Mouse (Mus musculus) ovary, postnatal 14 days (tissue): ENCODE data around the gene Bod1.
A peak's percentile ranks its signal among the peaks of the same experiment; 100 is the strongest.

Experiments used
- DNase-seq: peaks from one replicate; pipeline ENCODE4 v3.0.0; 2022; ENCODE audit warnings: low spot score

Bod1 gene

GRCm38 (mm10) chr11:31669172-31669869 lies 2.4 kb downstream of the Bod1 start:
- no peak for DNase-seq

GRCm38 (mm10) chr11:31664186-31664585 lies 7.5 kb downstream of the Bod1 start:
- no peak for DNase-seq

- no peak for DNase-seq
Observed at GRCm38 (mm10) chr11:31663501-31663900, 8.2 kb downstream of the Bod1 start.

GRCm38 (mm10) chr11:31662872-31663446 lies 8.7 kb downstream of the Bod1 start:
- DNase-seq, result no peak

GRCm38 (mm10) chr11:31662214-31662613 lies 9.5 kb downstream of the Bod1 start:
- no peak for DNase-seq

GRCm38 (mm10) chr11:31657806-31658175 lies 13.9 kb downstream of the Bod1 start:
- no peak for DNase-seq

- DNase-seq, result no peak
Observed at GRCm38 (mm10) chr11:31657168-31657805, 14.4 kb downstream of the Bod1 start.

GRCm38 (mm10) chr11:31649507-31649906 lies 22.2 kb downstream of the Bod1 start:
- no peak for DNase-seq

GRCm38 (mm10) chr11:31647268-31647667 lies 24.4 kb downstream of the Bod1 start:
- no peak for DNase-seq

GRCm38 (mm10) chr11:31646571-31646970 lies 25.1 kb downstream of the Bod1 start:
- DNase-seq, result no peak

- no peak for DNase-seq
Observed at GRCm38 (mm10) chr11:31643120-31643519, 28.6 kb downstream of the Bod1 start.

GRCm38 (mm10) chr11:31641066-31641810 lies 30.4 kb downstream of the Bod1 start:
- DNase-seq, result no peak

- no peak for DNase-seq
Observed at GRCm38 (mm10) chr11:31640187-31640586, 31.5 kb downstream of the Bod1 start.

GRCm38 (mm10) chr11:31637788-31638373 lies 33.8 kb downstream of the Bod1 start:
- DNase-seq, result peak; percentile 67

GRCm38 (mm10) chr11:31628700-31629099 lies 43.0 kb downstream of the Bod1 start:
- DNase-seq, result no peak

- no peak for DNase-seq
Observed at GRCm38 (mm10) chr11:31620796-31621195, 50.9 kb downstream of the Bod1 start.

GRCm38 (mm10) chr11:31617797-31618196 lies 53.9 kb downstream of the Bod1 start:
- no peak for DNase-seq

- peak; percentile 61 for DNase-seq
Observed at GRCm38 (mm10) chr11:31617236-31617635, 54.4 kb downstream of the Bod1 start.

GRCm38 (mm10) chr11:31616722-31617121 lies 55.0 kb downstream of the Bod1 start:
- DNase-seq, result no peak
